Mouse (Mus musculus): ENCODE measurements around the gene Gm49721.
"Not testable (repeated sequence)": the region's sequence is repeated elsewhere in the genome, so short reads cannot be mapped to it uniquely, and the experiment has no call there.

DNA sequence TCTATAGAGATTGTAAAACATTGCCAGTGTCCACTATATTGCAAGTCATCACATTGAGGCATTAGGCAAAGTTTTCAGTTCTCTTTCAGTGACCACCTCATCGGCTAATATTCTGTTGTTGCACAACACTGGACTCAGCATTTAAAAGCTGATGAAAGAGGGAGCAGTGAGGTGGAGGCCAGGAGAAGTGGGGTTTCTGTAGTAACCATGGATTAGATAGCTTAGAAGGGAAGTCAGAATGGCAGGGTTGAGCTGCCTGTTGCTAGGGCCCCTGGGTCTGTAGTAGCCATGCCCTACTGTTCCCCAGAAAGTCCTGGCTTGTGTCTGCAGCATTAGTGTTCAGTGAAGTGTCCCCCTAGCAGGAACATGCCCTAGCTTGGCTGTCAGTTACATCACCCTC, 7.4 kb downstream of the Gm49721 start:
- not testable (repeated sequence) for TF ChIP-seq FLI1 (IDR thresholded peaks at IDR 0.05; ENCODE audit: low read length); GATA1 (IDR thresholded peaks at IDR 0.05; ENCODE audit: borderline replicate concordance, low read length)
